Mouse (Mus musculus) midbrain, embryonic 11.5 days (tissue): ENCODE measurements at regions not wholly inside any gene's neighbourhood (a gene's known extent, or its start where the extent isn't known, plus 50 kb on each side); places are given as distances from the start of the nearest gene placed in this dataset.

Source experiments
- ATAC-seq: fragments of 200-750 bp; cut with Nextera tagmentation; 2 replicates; pipeline ENCODE4 v1.8.0; 2017; ENCODE audit warnings: moderate TSS enrichment, moderate library complexity; ENCODE audit not compliant: low FRiP score
- DNase-seq: peaks from one replicate; pipeline ENCODE4 v3.0.0; 2015; ENCODE audit warnings: low spot score; ENCODE audit errors: missing footprints
- H3K27ac ChIP-seq: fragments of 300-500 bp; sonication (generic); 2 replicates; pipeline ENCODE4 v1.5.1; 2014; ENCODE audit warnings: low read depth, low read length
- H3K27me3 ChIP-seq: fragments of 300-500 bp; sonication (generic); 2 replicates; pipeline ENCODE4 v1.6.1; 2014; ENCODE audit warnings: mild to moderate bottlenecking, low read length, moderate library complexity, mixed read lengths; ENCODE audit not compliant: control insufficient read depth, insufficient read depth
- H3K36me3 ChIP-seq: fragments of 300-500 bp; sonication (generic); 2 replicates; pipeline ENCODE4 v1.6.1; 2014; ENCODE audit warnings: mild to moderate bottlenecking, low read length, moderate library complexity, mixed read lengths; ENCODE audit not compliant: control insufficient read depth, insufficient read depth
- H3K4me1 ChIP-seq: fragments of 300-500 bp; sonication (generic); 2 replicates; pipeline ENCODE4 v1.6.1; 2014; ENCODE audit warnings: low read length; ENCODE audit not compliant: control insufficient read depth, insufficient read depth
- H3K4me2 ChIP-seq: fragments of 300-500 bp; sonication (generic); 2 replicates; pipeline ENCODE4 v1.6.1; 2014; ENCODE audit warnings: mild to moderate bottlenecking, moderate library complexity
- H3K4me3 ChIP-seq: fragments of 300-500 bp; sonication (generic); 2 replicates; pipeline ENCODE4 v1.5.1; 2014; ENCODE audit warnings: low read depth, low read length
- H3K9ac ChIP-seq: fragments of 300-500 bp; sonication (generic); 2 replicates; pipeline ENCODE4 v1.6.1; 2014; ENCODE audit warnings: low read length
- H3K9me3 ChIP-seq: fragments of 300-500 bp; sonication (generic); 2 replicates; pipeline ENCODE4 v1.6.1; 2016; ENCODE audit warnings: low read length; ENCODE audit not compliant: control insufficient read depth
- WGBS: fragments of 180-500 bp; shearing (Covaris S2); extraction: QIAGEN DNeasy Blood & Tissue Kit; methylation state at CpG from one replicate; pipeline ENCODE4 v1.1.7; 2014; 5-methylcytosine and 5-hydroxymethylcytosine counted together

DNA sequence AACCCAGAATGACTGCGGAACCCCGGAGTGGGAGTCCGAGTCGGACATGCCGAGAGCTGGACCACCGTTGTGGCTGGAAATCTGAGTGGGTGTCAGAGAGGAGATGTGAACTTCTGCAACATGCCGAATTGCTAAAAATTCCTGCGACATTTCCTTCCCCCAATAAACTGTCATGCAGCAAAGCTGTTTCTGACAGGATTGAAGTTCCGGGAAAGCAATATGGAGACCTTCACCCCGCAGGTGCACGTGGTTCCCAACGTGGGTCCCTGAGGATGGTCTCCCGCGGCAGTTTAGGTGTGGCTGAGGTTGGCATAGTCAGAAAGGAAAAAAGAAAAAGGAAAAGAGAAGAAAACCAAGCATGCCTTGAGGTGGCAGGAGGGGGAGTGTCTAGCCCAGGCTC lies 269.0 kb upstream of the Zfp637 start:
- Histone ChIP-seq H3K9me3 (no peaks in the 10 kb centered on the region), H3K27me3 (no peaks in the 10 kb centered on the region), H3K27ac (no peak overlapping the region), H3K4me1 (no peaks in the 10 kb centered on the region), H3K36me3 (no peaks in the 10 kb centered on the region), H3K9ac (no peak overlapping the region), H3K4me2 (no peak overlapping the region), H3K4me3 (no peak overlapping the region)
- 91% methylated on average over 14 of the region's 14 CpGs for WGBS
- DNase-seq (no peak), ATAC-seq (no peak)

DNA sequence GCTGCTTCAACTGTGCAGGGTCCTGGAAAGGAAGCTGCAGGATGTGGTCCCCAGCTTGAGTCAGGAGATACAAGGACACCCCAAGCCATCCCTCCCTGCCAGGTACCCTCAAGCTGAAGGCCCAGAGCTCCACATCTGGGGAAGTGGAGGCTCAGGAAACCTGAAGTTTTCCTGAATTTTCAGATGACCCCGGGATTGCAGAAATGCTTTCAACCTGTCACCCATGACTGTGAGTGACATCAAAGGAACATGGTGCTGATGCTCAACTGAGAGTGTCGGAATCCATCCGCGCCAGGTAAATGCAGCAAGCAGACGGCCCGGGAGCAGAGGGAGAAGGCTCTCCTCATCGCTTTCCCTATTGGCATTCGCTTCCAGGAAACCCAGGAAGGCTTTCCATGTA lies 267.6 kb upstream of the Zfp637 start:
- no peak for ATAC-seq
- H3K4me1 ChIP-seq = no peaks in the 10 kb centered on the region
- no peak overlapping the region for H3K4me3 ChIP-seq
- H3K27me3 ChIP-seq = no peaks in the 10 kb centered on the region
- DNase-seq = no peak
- H3K9me3 ChIP-seq = no peaks in the 10 kb centered on the region
- no peaks in the 10 kb centered on the region for H3K36me3 ChIP-seq
- no peak overlapping the region for H3K9ac ChIP-seq
- no peak overlapping the region for H3K4me2 ChIP-seq
- no peak overlapping the region for H3K27ac ChIP-seq
- 89% methylated on average over 8 of the region's 8 CpGs for WGBS

DNA sequence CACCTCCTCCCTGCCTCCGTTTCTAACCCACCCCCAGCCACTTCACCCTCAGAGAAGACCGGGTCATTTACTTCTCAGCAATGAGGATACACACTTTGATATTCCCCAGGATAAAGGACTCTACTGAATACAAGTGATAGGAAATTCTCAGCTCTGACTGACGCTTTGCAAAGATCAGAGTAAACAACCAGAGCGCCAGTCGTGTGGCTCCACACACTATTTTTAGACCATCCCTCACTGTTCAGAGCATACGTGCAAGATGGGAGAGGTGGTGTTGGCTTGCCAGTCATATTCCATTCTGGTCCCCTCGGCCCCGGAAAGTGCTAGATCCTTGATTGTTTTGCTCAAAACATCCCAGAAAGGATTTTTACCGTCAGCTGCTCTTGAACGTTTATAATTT lies 266.8 kb upstream of the Zfp637 start:
- Histone ChIP-seq H3K9me3 (no peaks in the 10 kb centered on the region), H3K9ac (no peak overlapping the region), H3K27ac (no peak overlapping the region), H3K27me3 (no peaks in the 10 kb centered on the region), H3K4me3 (no peak overlapping the region), H3K4me1 (no peaks in the 10 kb centered on the region), H3K36me3 (no peaks in the 10 kb centered on the region), H3K4me2 (no peak overlapping the region)
- no peak for DNase-seq
- ATAC-seq = no peak
- WGBS = 83% methylated on average over 10 of the region's 10 CpGs

DNA sequence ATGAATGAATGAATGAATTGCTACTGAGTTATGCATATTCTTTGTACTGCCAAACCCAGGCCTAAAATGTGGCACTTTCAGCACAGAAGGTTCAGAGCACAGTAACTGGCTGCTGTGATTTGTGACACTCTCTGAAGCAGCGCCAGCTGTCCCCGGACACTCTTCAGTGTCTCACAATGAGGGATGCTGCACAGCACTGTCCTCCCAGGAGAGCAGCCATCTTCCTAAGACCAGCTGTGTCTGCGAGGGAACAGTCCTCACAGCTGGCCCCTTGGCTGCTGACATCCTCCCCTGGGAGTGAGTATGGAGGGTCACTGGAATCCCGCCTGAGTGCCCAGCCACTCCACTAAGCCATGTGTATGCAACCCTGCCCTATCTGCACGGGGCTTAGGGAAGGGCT lies 265.9 kb upstream of the Zfp637 start:
- Histone ChIP-seq H3K36me3 (no peaks in the 10 kb centered on the region), H3K27ac (no peak overlapping the region), H3K4me1 (no peaks in the 10 kb centered on the region), H3K4me2 (no peak overlapping the region), H3K27me3 (no peaks in the 10 kb centered on the region), H3K9me3 (no peaks in the 10 kb centered on the region), H3K9ac (no peak overlapping the region), H3K4me3 (no peak overlapping the region)
- WGBS = 77% methylated on average over 5 of the region's 5 CpGs
- no peak for DNase-seq
- ATAC-seq = no peak

DNA sequence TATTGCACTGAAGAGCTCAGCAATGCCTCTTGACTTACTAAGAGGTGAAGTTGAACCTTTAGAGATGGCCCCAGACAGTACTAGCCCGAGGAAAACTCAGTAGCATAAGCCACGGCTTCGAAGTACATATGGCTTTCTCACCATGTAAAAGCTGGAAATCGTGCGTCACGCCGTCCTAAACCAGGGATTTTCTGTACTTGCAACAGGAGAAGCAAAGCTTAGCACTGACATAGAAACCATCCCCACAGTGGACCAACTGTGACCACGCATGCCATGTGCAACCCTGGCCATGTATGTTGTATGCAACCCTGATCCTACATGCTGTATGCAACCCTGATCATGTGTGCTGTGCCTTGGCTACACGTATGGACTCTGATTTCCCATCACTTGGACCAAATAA lies 265.0 kb upstream of the Zfp637 start:
- Histone ChIP-seq H3K36me3 (no peaks in the 10 kb centered on the region), H3K9me3 (no peaks in the 10 kb centered on the region), H3K27me3 (no peaks in the 10 kb centered on the region), H3K4me3 (no peak overlapping the region), H3K9ac (no peak overlapping the region), H3K4me2 (no peak overlapping the region), H3K4me1 (no peaks in the 10 kb centered on the region), H3K27ac (no peak overlapping the region)
- ATAC-seq (no peak), DNase-seq (no peak)
- 91% methylated on average over 9 of the region's 9 CpGs for WGBS

DNA sequence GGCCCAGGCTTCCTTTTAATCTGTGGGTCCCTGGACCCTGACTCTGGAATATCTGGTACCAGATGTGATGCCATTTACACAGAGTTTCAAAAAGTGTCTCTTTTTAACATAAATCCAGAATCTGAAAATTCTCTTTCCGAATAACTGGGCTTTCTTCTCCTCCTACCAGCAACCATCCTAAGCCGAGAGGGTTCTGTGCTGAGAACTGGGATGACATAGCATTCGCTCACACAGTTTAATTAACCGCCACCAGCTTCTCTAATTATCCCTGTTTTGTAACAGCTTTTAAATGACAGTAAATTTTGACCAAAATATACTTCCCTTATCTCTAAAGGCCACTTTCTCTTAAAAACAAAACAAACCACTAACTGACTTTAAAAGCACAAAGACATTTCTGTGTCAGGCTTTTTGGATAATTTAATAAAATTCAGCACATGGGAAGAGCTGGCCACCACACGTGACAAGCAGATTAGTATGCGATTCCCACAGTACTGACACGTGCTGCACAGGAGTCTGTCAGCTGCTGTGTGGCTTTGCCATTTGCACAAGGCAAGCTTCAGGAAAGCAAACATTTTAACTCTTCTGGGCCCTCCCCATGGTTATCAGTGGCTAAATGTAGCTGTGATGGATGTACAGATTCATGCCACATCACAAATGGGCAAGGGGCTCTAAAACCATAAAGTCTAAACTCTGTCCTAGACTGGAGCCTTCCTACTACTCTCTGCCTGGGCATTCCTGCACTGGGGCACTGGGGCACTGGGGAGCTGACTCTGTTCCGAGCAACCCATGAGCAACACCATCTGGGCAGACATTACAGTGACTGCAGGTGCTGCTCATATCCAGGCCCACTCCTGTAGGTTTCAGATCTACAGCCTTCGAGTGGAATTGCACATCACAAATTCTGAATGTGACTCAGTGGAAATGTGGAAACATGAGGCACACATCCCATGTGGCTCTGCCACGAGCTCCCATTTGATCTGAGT lies 263.1 kb upstream of the Zfp637 start:
- ATAC-seq (no peak), DNase-seq (no peak)
- no peaks in the 10 kb centered on the region for H3K9me3 ChIP-seq
- no peaks in the 10 kb centered on the region for H3K36me3 ChIP-seq
- H3K27ac ChIP-seq = no peak overlapping the region
- 83% methylated on average over 10 of the region's 10 CpGs for WGBS
- H3K9ac ChIP-seq = no peak overlapping the region
- H3K27me3 ChIP-seq = no peaks in the 10 kb centered on the region
- no peak overlapping the region for H3K4me2 ChIP-seq
- no peaks in the 10 kb centered on the region for H3K4me1 ChIP-seq
- H3K4me3 ChIP-seq = no peak overlapping the region

DNA sequence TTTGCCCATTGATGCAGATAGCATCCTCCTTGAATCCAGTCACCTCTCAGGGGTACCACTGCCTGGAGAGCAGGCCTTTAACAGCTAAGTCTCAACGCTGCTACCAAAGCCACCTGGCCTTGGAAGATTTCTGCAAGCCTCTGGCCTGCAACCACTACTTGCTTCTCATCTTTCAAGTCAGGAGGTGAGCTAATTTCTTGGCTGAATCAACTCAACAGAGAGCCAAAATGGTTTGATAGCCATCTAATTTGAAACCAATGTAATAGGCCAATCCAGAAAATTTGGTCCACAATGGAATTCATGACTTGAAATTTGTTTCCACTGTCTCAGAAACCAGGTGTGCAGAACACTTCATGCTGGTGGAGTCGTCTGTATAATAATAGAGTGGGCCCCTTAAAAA lies 260.0 kb upstream of the Zfp637 start:
- no peaks in the 10 kb centered on the region for H3K36me3 ChIP-seq
- 73% methylated on average over 2 of the region's 2 CpGs for WGBS
- DNase-seq (no peak), ATAC-seq (no peak)
- H3K27ac ChIP-seq = no peak overlapping the region
- H3K9me3 ChIP-seq = no peaks in the 10 kb centered on the region
- no peak overlapping the region for H3K9ac ChIP-seq
- no peaks in the 10 kb centered on the region for H3K4me1 ChIP-seq
- H3K4me3 ChIP-seq = no peak overlapping the region
- no peak overlapping the region for H3K4me2 ChIP-seq
- H3K27me3 ChIP-seq = no peaks in the 10 kb centered on the region

DNA sequence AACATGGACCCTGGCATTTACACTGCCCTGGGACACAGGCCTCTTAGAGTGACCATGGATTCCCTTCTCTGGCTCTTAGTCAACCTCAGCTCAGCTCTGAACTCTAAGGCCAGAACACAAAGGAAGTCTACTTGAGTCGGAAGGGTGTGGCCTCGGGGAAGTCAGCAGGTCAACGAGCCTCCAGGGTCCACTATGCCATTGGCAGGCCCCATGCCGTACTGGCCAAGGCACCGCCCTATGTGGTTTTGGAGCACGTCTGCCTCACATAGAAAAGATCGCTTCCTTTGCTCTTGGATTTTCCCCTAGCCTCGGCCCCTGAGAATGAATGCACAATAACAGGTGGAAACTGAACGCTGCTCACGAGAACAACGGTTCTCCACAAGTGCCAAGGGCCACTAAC lies 257.9 kb upstream of the Zfp637 start:
- ATAC-seq (no peak), DNase-seq (no peak)
- no peaks in the 10 kb centered on the region for H3K36me3 ChIP-seq
- H3K9ac ChIP-seq = no peak overlapping the region
- H3K27ac ChIP-seq = no peak overlapping the region
- H3K4me2 ChIP-seq = no peak overlapping the region
- no peaks in the 10 kb centered on the region for H3K27me3 ChIP-seq
- no peak overlapping the region for H3K4me3 ChIP-seq
- WGBS = 92% methylated on average over 11 of the region's 11 CpGs
- no peaks in the 10 kb centered on the region for H3K4me1 ChIP-seq
- H3K9me3 ChIP-seq = no peaks in the 10 kb centered on the region

DNA sequence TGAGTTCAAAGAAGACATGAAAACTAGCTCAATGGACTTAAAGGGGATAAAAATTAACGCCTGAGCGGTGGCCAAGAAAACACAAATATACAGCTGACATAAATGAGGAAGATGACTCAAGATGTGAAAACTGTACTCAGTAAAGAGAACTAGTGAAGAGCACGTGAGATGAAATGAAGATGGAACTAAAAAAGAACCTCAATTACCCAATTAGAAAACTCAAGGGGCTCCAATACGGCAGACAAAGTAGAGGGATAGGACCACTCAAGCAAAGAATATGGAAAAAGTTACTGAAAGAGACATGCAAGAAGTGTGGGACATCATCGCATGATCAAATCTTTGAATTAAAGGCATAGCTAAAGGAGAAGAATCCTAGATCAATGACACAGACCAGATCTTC lies 256.4 kb upstream of the Zfp637 start:
- ATAC-seq = no peak
- Histone ChIP-seq H3K9me3 (no peaks in the 10 kb centered on the region), H3K36me3 (no peaks in the 10 kb centered on the region), H3K4me2 (no peak overlapping the region), H3K9ac (no peak overlapping the region), H3K4me1 (no peaks in the 10 kb centered on the region), H3K27ac (no peak overlapping the region), H3K4me3 (no peak overlapping the region), H3K27me3 (no peaks in the 10 kb centered on the region)
- 91% methylated on average over 5 of the region's 5 CpGs for WGBS
- DNase-seq = no peak
